Mouse (Mus musculus) embryonic fibroblast, embryonic 13.5 days (primary cell): ENCODE measurements around the gene Dnah17.

Experiments used
- CTCF ChIP-seq: IDR thresholded peaks from 2 replicates; pipeline ENCODE4 v1.5.1; 2011; ENCODE audit warnings: mild to moderate bottlenecking, control low read depth, low read length, moderate library complexity, borderline replicate concordance; ENCODE audit not compliant: insufficient read depth
- POLR2A ChIP-seq: IDR thresholded peaks from 2 replicates; pipeline ENCODE4 v1.6.1; 2011; ENCODE audit warnings: low read depth, mild to moderate bottlenecking, control low read depth, low read length, moderate library complexity

- TF ChIP-seq CTCF: no peak
- TF ChIP-seq POLR2A: no peak
Observed at GRCm38 (mm10) chr11:118166626-118167025, 36.2 kb upstream of the Dnah17 start.
